Mouse (Mus musculus): ENCODE data around the gene Esrp2. TPM values are rescaled to one million over a fixed set of nuclear protein-coding genes. Genes with fewer than 3 reads are reported as not detected.

Esrp2 gene
- polyA plus RNA-seq, 1 experiment from 2014 or later: 9.1 TPM

DNA sequence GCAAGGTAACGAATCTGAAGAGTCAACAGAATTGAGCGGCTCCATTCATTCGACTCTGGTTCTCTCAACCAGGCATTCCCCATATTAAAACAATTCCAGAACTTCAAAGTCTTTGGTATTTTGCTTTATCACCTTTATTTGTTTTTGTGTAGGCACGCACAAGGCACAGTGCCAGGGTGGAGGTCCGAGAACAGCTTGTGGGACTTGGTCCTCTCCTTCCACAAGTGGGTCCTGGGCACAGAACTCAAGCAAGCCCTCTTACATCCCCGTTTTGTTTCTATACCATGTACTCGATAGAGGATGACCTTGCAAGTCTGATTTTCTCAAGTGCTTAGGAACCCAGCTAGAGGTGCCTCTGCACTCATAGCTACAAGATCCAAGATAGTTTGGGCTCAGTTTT, 1.8 kb upstream of the Esrp2 start:
- H3K4me2 ChIP-seq (replicated peaks; ENCODE audit: low read depth, low read length): peak overlapping the region; percentile 86
- peak overlapping the region; percentile 55 for H3K4me3 ChIP-seq (ENCODE audit: low read length)
- H3K9me3 ChIP-seq (ENCODE audit: control insufficient read depth, low read length): no peaks in the 10 kb centered on the region
- H3K4me1 ChIP-seq (ENCODE audit: control insufficient read depth, insufficient read depth, low read length): peaks cover 17% of the 10 kb centered on the region
- no peaks in the 10 kb centered on the region for H3K36me3 ChIP-seq (ENCODE audit: control insufficient read depth, insufficient read depth, low read length)
- H3K9ac ChIP-seq (ENCODE audit: low read depth, low read length): peak overlapping the region; percentile 51
- H3K27ac ChIP-seq (ENCODE audit: low read depth, low read length): no peak overlapping the region
- 12% methylated on average over 7 of the region's 7 CpGs for WGBS
- peaks cover 32% of the 10 kb centered on the region for H3K27me3 ChIP-seq (ENCODE audit: control insufficient read depth, insufficient read depth, low read length)
- ATAC-seq (ENCODE audit: low FRiP score, low TSS enrichment): no peak

DNA sequence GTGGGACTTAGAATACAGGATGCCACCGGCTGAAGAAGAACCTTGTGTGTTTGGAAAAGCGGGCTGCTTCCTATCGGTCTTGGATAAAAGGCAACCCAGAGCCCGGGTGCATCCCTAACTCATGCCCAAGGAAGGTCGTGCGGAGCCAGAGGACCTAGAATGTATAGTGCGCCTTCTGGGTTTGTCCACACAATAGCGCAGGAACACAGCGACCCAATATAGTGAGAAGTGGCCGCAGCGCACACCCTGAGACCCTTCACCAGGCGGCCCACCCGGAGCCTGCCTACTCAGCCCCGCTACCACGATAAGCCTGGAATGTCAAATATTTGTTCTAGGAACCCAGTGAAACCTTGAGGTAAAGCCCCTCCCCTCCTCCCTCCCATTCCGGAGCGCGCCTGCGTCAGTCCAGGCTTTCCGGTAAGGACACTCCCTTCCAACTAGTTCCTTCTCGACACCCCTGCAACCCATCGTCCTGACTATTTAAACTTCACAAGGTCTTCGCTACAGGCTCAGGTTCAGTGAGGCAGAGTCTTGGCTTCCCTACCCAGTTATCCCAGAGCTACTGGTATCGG, 1.2 kb upstream of the Esrp2 start:
- peaks cover 32% of the 10 kb centered on the region for H3K27me3 ChIP-seq (ENCODE audit: control insufficient read depth, insufficient read depth, low read length)
- no peaks in the 10 kb centered on the region for H3K9me3 ChIP-seq (ENCODE audit: control insufficient read depth, low read length)
- H3K4me3 ChIP-seq (ENCODE audit: low read length): peak overlapping the region; percentile 55
- no peaks in the 10 kb centered on the region for H3K36me3 ChIP-seq (ENCODE audit: control insufficient read depth, insufficient read depth, low read length)
- under 1% methylated on average over 24 of the region's 24 CpGs for WGBS
- ATAC-seq (ENCODE audit: low FRiP score, low TSS enrichment): no peak
- peak overlapping the region; percentile 51 for H3K9ac ChIP-seq (ENCODE audit: low read depth, low read length)
- H3K27ac ChIP-seq (ENCODE audit: low read depth, low read length): no peak overlapping the region
- H3K4me1 ChIP-seq (ENCODE audit: control insufficient read depth, insufficient read depth, low read length): peaks cover 17% of the 10 kb centered on the region
- H3K4me2 ChIP-seq (replicated peaks; ENCODE audit: low read depth, low read length): peak overlapping the region; percentile 86

DNA sequence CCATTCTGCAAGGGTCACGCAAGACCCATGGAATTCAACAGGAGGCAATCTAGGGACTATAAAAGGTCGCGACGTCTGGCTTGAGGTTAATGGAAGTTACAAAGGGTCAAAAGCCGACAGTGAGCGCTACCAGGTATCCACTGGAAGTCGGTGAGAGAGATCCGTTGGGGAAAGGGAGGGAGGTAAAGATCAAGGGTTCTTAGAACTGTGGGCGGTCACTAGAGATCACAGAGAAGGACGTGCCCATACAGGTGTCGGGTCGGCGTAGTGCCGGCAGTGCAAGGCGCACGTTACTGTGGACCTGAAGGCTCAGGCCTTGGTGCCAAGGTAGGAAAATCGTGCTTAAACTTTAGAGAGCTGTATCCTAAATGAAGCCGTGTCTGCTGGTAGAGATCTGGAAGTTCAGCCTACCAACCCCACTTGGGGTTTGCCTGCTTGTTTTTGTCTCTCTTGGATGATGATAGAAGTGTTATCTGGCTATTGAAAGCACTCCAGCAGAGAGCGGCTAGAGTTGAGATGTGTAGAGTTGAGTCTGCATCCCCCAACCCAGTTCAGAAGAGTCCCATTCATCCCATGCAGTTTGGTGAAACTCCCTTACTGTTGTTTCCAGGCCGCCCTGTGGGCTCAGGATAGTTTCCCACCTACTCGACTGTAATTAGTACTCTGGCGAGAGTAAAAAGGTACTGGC, 588 bp upstream of the Esrp2 start:
- H3K9me3 ChIP-seq (ENCODE audit: control insufficient read depth, low read length): no peaks in the 10 kb centered on the region
- H3K27me3 ChIP-seq (ENCODE audit: control insufficient read depth, insufficient read depth, low read length): peaks cover 32% of the 10 kb centered on the region
- H3K4me3 ChIP-seq (ENCODE audit: low read length): peak overlapping the region; percentile 55
- peaks cover 17% of the 10 kb centered on the region for H3K4me1 ChIP-seq (ENCODE audit: control insufficient read depth, insufficient read depth, low read length)
- peak overlapping the region; percentile 57; the same call in 1 of the 2 replicates for H3K9ac ChIP-seq (ENCODE audit: low read depth, low read length)
- H3K27ac ChIP-seq (ENCODE audit: low read depth, low read length): no peak overlapping the region
- no peak for ATAC-seq (ENCODE audit: low FRiP score, low TSS enrichment)
- WGBS: 5% methylated on average over 22 of the region's 22 CpGs
- H3K4me2 ChIP-seq (replicated peaks; ENCODE audit: low read depth, low read length): peak overlapping the region; percentile 86
- peaks cover 3% of the 10 kb centered on the region; the same call in 1 of the 2 replicates for H3K36me3 ChIP-seq (ENCODE audit: control insufficient read depth, insufficient read depth, low read length)

DNA sequence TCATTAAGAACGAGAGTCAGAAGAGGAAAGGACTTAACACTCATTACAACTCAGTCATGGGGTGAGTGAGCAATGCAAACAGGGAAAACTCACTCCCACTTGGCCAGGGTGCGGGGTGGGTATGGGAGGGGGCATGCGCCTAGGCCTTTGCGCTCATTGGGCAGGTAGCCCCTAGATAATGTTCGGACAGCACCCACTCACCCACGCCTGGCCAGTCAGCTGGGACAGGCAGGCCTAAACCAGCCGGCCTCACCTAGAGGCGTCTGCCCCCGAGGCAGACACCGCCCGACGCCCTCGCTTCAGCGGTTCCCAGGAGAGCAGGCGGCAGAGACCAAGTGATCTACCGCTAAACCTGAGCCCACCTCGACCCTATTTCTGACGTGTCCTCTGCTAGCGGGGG, 1.1 kb downstream of the Esrp2 start:
- peak overlapping the region; percentile 55 for H3K4me3 ChIP-seq (ENCODE audit: low read length)
- peak overlapping the region; percentile 57 for H3K9ac ChIP-seq (ENCODE audit: low read depth, low read length)
- H3K36me3 ChIP-seq (ENCODE audit: control insufficient read depth, insufficient read depth, low read length): peaks cover 18% of the 10 kb centered on the region
- H3K4me1 ChIP-seq (ENCODE audit: control insufficient read depth, insufficient read depth, low read length): peaks cover 17% of the 10 kb centered on the region
- H3K27me3 ChIP-seq (ENCODE audit: control insufficient read depth, insufficient read depth, low read length): peaks cover 32% of the 10 kb centered on the region
- H3K27ac ChIP-seq (ENCODE audit: low read depth, low read length): peak overlapping the region; percentile 51
- peak overlapping the region; percentile 86 for H3K4me2 ChIP-seq (replicated peaks; ENCODE audit: low read depth, low read length)
- peak; percentile 48 for ATAC-seq (ENCODE audit: low FRiP score, low TSS enrichment)
- H3K9me3 ChIP-seq (ENCODE audit: control insufficient read depth, low read length): no peaks in the 10 kb centered on the region
- WGBS: 2% methylated on average over 19 of the region's 19 CpGs

DNA sequence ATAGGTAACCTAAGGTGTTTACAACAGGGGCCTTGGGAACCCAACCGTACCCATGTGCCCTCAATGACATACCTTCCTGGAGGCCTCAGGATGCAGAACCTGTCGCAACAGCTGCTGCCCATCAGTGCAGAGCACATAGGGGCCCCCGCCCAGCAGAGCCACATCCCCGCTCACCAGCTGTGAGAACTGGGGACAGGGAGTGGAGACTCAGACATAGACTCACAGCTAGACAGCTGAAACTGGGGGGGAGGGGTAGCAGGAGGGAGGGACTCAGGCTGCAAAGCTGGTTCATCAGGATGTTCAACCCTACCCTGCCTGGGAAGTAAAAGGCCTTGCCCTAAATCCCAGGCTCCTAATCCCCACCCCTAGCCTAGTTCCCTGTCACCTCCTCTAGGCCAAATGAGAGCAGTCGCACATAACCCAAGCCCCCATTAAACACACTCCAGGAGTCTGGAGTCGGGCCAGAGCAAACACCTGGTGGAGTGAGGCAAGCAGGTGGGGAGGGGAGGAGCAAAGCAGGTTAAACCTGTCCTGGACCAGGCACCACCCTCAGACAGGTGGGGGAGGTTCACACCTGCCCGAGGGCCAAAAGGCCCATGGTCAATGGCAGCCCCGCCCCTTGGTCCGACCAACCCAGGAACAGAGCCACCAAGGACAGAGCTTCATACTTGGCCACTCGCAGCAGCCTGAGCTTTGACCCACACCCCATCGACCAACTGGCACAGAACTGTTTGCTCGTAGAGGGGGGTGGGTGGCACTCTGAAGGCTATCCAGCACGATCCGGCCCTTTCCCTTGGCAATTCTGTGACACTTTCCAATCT, 1.8 kb downstream of the Esrp2 start:
- H3K4me3 ChIP-seq (ENCODE audit: low read length): peak overlapping the region; percentile 55; the same call in 1 of the 2 replicates
- 0 out of 2 replicates have a peak overlapping the region, but pooled peaks have one; percentile 57 for H3K9ac ChIP-seq (ENCODE audit: low read depth, low read length)
- H3K36me3 ChIP-seq (ENCODE audit: control insufficient read depth, insufficient read depth, low read length): peaks cover 21% of the 10 kb centered on the region
- H3K27me3 ChIP-seq (ENCODE audit: control insufficient read depth, insufficient read depth, low read length): peaks cover 32% of the 10 kb centered on the region
- ATAC-seq (ENCODE audit: low FRiP score, low TSS enrichment): peak; percentile 54
- H3K4me2 ChIP-seq (replicated peaks; ENCODE audit: low read depth, low read length): peak overlapping the region; percentile 86
- peak overlapping the region; percentile 60 for H3K27ac ChIP-seq (ENCODE audit: low read depth, low read length)
- 14% methylated on average over 14 of the region's 14 CpGs for WGBS
- peaks cover 17% of the 10 kb centered on the region for H3K4me1 ChIP-seq (ENCODE audit: control insufficient read depth, insufficient read depth, low read length)
- no peaks in the 10 kb centered on the region for H3K9me3 ChIP-seq (ENCODE audit: control insufficient read depth, low read length)

DNA sequence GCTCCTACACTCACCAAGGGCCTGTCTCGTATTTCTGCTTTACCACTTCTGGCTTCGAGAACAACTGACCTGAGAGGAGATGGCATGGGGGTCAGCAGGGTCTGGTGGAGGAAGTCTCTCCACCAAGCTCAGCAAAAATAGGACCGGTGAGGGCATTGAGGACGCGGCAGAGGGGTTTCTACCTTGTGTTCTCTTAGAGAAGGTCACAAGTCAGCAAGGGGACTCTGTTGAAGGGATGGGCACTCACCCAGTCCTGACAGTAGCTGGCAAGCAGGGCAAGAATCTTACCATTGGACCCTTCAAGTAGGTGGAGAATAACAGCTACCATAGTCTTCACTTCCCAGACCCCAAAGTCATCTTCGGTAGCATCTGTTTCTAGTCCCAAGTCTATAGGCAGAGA, 2.8 kb downstream of the Esrp2 start:
- no peak overlapping the region for H3K27ac ChIP-seq (ENCODE audit: low read depth, low read length)
- WGBS: 62% methylated on average over 6 of the region's 6 CpGs
- H3K4me1 ChIP-seq (ENCODE audit: control insufficient read depth, insufficient read depth, low read length): peaks cover 17% of the 10 kb centered on the region
- ATAC-seq (ENCODE audit: low FRiP score, low TSS enrichment): no peak
- H3K9ac ChIP-seq (ENCODE audit: low read depth, low read length): no peak overlapping the region
- peaks cover 32% of the 10 kb centered on the region for H3K27me3 ChIP-seq (ENCODE audit: control insufficient read depth, insufficient read depth, low read length)
- no peaks in the 10 kb centered on the region for H3K9me3 ChIP-seq (ENCODE audit: control insufficient read depth, low read length)
- peaks cover 27% of the 10 kb centered on the region for H3K36me3 ChIP-seq (ENCODE audit: control insufficient read depth, insufficient read depth, low read length)
- no peak overlapping the region for H3K4me3 ChIP-seq (ENCODE audit: low read length)
- H3K4me2 ChIP-seq (replicated peaks; ENCODE audit: low read depth, low read length): no peak overlapping the region

DNA sequence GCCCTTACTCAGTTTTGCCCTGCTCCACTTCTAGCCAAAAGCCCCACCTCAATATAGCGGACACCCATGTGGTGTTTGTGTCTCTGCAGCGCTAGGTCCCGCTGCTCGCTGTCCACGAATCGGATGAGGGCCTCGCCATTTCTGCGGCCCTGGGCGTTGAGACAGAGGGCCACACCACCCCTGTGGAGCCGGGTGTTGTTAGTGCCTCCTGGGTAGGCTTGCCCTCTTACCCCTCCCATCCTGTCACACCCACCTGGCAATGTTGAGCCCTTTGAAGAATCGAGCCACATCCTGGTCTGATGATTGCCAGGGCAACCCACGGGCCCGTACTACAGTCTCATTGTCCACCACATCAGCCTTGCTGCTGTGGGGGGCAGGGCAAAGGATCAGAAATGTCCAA, 3.2 kb downstream of the Esrp2 start:
- H3K4me3 ChIP-seq (ENCODE audit: low read length): no peak overlapping the region
- H3K36me3 ChIP-seq (ENCODE audit: control insufficient read depth, insufficient read depth, low read length): peaks cover 31% of the 10 kb centered on the region
- H3K4me2 ChIP-seq (replicated peaks; ENCODE audit: low read depth, low read length): no peak overlapping the region
- no peak overlapping the region for H3K9ac ChIP-seq (ENCODE audit: low read depth, low read length)
- no peak overlapping the region for H3K27ac ChIP-seq (ENCODE audit: low read depth, low read length)
- no peak for ATAC-seq (ENCODE audit: low FRiP score, low TSS enrichment)
- H3K9me3 ChIP-seq (ENCODE audit: control insufficient read depth, low read length): no peaks in the 10 kb centered on the region
- H3K27me3 ChIP-seq (ENCODE audit: control insufficient read depth, insufficient read depth, low read length): peaks cover 32% of the 10 kb centered on the region
- peaks cover 17% of the 10 kb centered on the region for H3K4me1 ChIP-seq (ENCODE audit: control insufficient read depth, insufficient read depth, low read length)
- WGBS: 65% methylated on average over 13 of the region's 13 CpGs

DNA sequence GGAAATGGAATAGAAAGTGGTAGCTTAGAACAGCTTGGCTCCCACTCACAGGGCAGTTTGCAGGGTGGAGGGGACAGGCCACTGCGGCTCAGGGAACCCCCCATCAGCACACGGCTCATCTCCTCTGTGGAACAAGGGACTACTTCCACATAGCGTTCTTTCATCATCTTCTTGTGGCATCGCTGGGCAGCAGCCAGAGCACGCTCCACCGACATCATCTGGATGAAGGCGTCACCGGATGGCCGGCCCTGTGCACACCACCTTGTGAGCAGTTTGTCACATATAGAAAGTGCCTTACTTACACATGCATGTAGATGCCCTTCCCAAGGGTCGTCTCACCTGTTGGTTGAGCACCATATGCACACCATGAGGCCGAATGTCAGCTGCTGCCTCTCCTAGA, 4.4 kb downstream of the Esrp2 start:
- 88% methylated on average over 11 of the region's 11 CpGs for WGBS
- no peak overlapping the region for H3K27ac ChIP-seq (ENCODE audit: low read depth, low read length)
- no peak overlapping the region for H3K4me3 ChIP-seq (ENCODE audit: low read length)
- H3K9ac ChIP-seq (ENCODE audit: low read depth, low read length): no peak overlapping the region
- peaks cover 25% of the 10 kb centered on the region for H3K27me3 ChIP-seq (ENCODE audit: control insufficient read depth, insufficient read depth, low read length)
- peaks cover 43% of the 10 kb centered on the region for H3K36me3 ChIP-seq (ENCODE audit: control insufficient read depth, insufficient read depth, low read length)
- no peak overlapping the region for H3K4me2 ChIP-seq (replicated peaks; ENCODE audit: low read depth, low read length)
- peaks cover 16% of the 10 kb centered on the region; the same call in 1 of the 2 replicates for H3K4me1 ChIP-seq (ENCODE audit: control insufficient read depth, insufficient read depth, low read length)
- no peak for ATAC-seq (ENCODE audit: low FRiP score, low TSS enrichment)
- no peaks in the 10 kb centered on the region for H3K9me3 ChIP-seq (ENCODE audit: control insufficient read depth, low read length)
